Mouse (Mus musculus) lung, adult 2 months (tissue): ENCODE data around the gene Nisch.

Experiments used
- CTCF ChIP-seq: fragments of 200-500 bp; IDR thresholded peaks from 2 replicates; pipeline ENCODE4 v1.5.1; 2011; ENCODE audit warnings: mild to moderate bottlenecking, low read length, control low read depth; ENCODE audit not compliant: insufficient read depth
- POLR2A ChIP-seq: fragments of 200-500 bp; IDR thresholded peaks from 2 replicates; pipeline ENCODE4 v1.6.1; 2011; ENCODE audit warnings: low read depth, mild to moderate bottlenecking, control low read depth, low read length, borderline replicate concordance; ENCODE audit errors: extremely low read depth

- no peak for TF ChIP-seq CTCF
- TF ChIP-seq POLR2A = no peak
Observed at GRCm38 (mm10) chr14:31172781-31173455, 43.8 kb downstream of the Nisch start.
